Mouse (Mus musculus): Measurements from ENCODE around the gene Ppp2r3d.

DNA sequence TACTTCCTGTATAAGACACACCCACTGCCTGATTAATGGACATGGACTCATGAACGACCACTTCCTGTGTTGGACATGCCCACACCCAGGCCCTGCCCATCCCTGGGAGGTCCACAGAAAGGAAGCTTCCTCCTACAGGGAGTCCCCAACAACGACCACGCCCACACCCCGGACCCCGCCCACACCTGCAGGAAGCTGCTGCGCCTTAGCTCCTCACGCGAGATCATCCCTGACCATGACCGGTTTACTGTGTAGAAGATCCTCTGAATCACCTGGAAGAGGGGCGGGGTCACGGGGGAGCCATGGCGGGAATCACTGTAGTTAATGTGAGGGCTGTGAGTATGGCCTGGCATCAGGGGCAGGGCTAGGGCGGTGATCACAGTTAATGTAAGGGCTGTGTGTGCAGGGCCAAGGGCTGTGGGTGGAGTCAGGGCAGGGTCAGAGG, 37.3 kb downstream of the Ppp2r3d start:
- TF ChIP-seq POLR2A (IDR thresholded peaks at IDR 0.05; ENCODE audit: control insufficient read depth in 1 of 2, insufficient read depth in 1 of 2, low read depth in 1 of 2, low read length in 2 of 2, poor library complexity in 1 of 2) (no peak), POLR2AphosphoS2 (IDR thresholded peaks at IDR 0.05; ENCODE audit: low read length) (no peak), SIN3A (IDR thresholded peaks at IDR 0.05; ENCODE audit: low read length) (no peak)

All from MEL (cell line).